Mouse (Mus musculus) granulocyte monocyte progenitor cell, adult 5-6 weeks (primary cell): ENCODE results near the gene Mcts2. TPM values are rescaled to one million over a fixed set of nuclear protein-coding genes. Genes with fewer than 3 reads are reported as not detected.
A peak's percentile ranks its signal among the peaks of the same experiment; 100 is the strongest.

Experiments
- ATAC-seq: replicated peaks from 2 replicates; pipeline ENCODE4 v1.8.0; 2016; ENCODE audit warnings: mild to moderate bottlenecking, moderate TSS enrichment, inconsistent platforms; ENCODE audit not compliant: poor library complexity, severe bottlenecking
- total RNA-seq, 2 experiments: library from RNA; stranded (forward) in 1 of 2; stranded (reverse) in 1 of 2; fragments of 200-712, 200-1000 nt in 1 of 2; fragments of >200 nt in 1 of 2; fragmentation: Nextera tagmentation in 1 of 2; gene quantifications; 2 replicates each; pipeline ENCODE4 v1.2.3; 2014 to 2017

The Mcts2 gene
- total RNA-seq, 2 experiments from 2014 or later = 5.7 to 11.7 TPM

- ATAC-seq = no peak
These were observed 7.0 kb upstream of the Mcts2 start for GRCm38 (mm10) chr2:152679701-152680355.

- no peak for ATAC-seq
These were observed 3.7 kb upstream of the Mcts2 start for GRCm38 (mm10) chr2:152683086-152683485.

- no peak for ATAC-seq
These were observed 436 bp upstream of the Mcts2 start for GRCm38 (mm10) chr2:152686399-152686798.

- no peak for ATAC-seq
These were observed 4.9 kb downstream of the Mcts2 start for GRCm38 (mm10) chr2:152691564-152692217.

- peak; percentile 60 for ATAC-seq
These were observed 6.4 kb downstream of the Mcts2 start for GRCm38 (mm10) chr2:152693233-152693632.

GRCm38 (mm10) chr2:152693735-152694134, 6.9 kb downstream of the Mcts2 start:
- ATAC-seq = no peak

GRCm38 (mm10) chr2:152694708-152695107, 7.9 kb downstream of the Mcts2 start:
- ATAC-seq = no peak

GRCm38 (mm10) chr2:152696016-152696415, 9.2 kb downstream of the Mcts2 start:
- ATAC-seq = no peak

GRCm38 (mm10) chr2:152696476-152697164, 9.8 kb downstream of the Mcts2 start:
- peak; percentile 75 for ATAC-seq

- no peak for ATAC-seq
These were observed 13.3 kb downstream of the Mcts2 start for GRCm38 (mm10) chr2:152700138-152700537.

GRCm38 (mm10) chr2:152700725-152701124, 13.9 kb downstream of the Mcts2 start:
- no peak for ATAC-seq

GRCm38 (mm10) chr2:152703596-152704255, 16.9 kb downstream of the Mcts2 start:
- ATAC-seq = no peak

GRCm38 (mm10) chr2:152704256-152704605, 17.4 kb downstream of the Mcts2 start:
- no peak for ATAC-seq

- no peak for ATAC-seq
These were observed 18.1 kb downstream of the Mcts2 start for GRCm38 (mm10) chr2:152704811-152705370.

GRCm38 (mm10) chr2:152705993-152706571, 19.2 kb downstream of the Mcts2 start:
- ATAC-seq = no peak

GRCm38 (mm10) chr2:152707186-152707585, 20.4 kb downstream of the Mcts2 start:
- ATAC-seq = no peak

- ATAC-seq = no peak
These were observed 20.8 kb downstream of the Mcts2 start for GRCm38 (mm10) chr2:152707627-152708026.

- ATAC-seq = peak; percentile 57
These were observed 22.2 kb downstream of the Mcts2 start for GRCm38 (mm10) chr2:152709066-152709465.

GRCm38 (mm10) chr2:152716241-152716772, 29.5 kb downstream of the Mcts2 start:
- no peak for ATAC-seq

- no peak for ATAC-seq
These were observed 30.8 kb downstream of the Mcts2 start for GRCm38 (mm10) chr2:152717652-152718051.
